Mouse (Mus musculus): ENCODE data around the gene Ccdc187. TPM values are rescaled to one million over a fixed set of nuclear protein-coding genes. Genes with fewer than 3 reads are reported as not detected.

Ccdc187 gene
- total and polyA plus RNA-seq, 3 experiments, result not detected

GRCm38 (mm10) chr2:26300161-26300807, 5.9 kb upstream of the Ccdc187 start:
- TF ChIP-seq PAX5 (IDR thresholded peaks at IDR 0.05; ENCODE audit: low read length) (no peak), ZC3H11A (IDR thresholded peaks at IDR 0.05; ENCODE audit: low read depth, low read length) (no peak), E2F4 (IDR thresholded peaks at IDR 0.05; ENCODE audit: insufficient replicate concordance, low read depth, low read length) (no peak), ETS1 (conservative IDR thresholded peaks at IDR 0.05; ENCODE audit: low read depth, low read length) (no peak), MAX (IDR thresholded peaks at IDR 0.05; ENCODE audit: low read length) (no peak), POLR2AphosphoS2 (IDR thresholded peaks at IDR 0.05; ENCODE audit: low read depth, low read length) (no peak), IRF4 (IDR thresholded peaks at IDR 0.05; ENCODE audit: low read depth, low read length) (no peak), JUND (conservative IDR thresholded peaks at IDR 0.05; ENCODE audit: low read depth, low read length) (no peak), JUN (IDR thresholded peaks at IDR 0.05; ENCODE audit: insufficient read depth, low read depth, low read length) (no peak), KAT2A (IDR thresholded peaks at IDR 0.05; ENCODE audit: insufficient replicate concordance, low read length) (no peak), NRF1 (IDR thresholded peaks at IDR 0.05; ENCODE audit: low read depth, low read length) (no peak), CHD1 (IDR thresholded peaks at IDR 0.05; ENCODE audit: low read depth, low read length) (no peak)
- H3K4me2 ChIP-seq (ENCODE audit: insufficient read depth, low read depth, poor library complexity, severe bottlenecking), result no peak overlapping the region
- dilution Hi-C loops (cut with MboI; ENCODE audit: extremely low pct_ligation_motif_present, extremely low pct_unique_long_range_greater_than_20kb, low sequenced_read_pairs) (no loop called here), in situ Hi-C loops (cut with MboI; ENCODE audit: low pct_ligation_motif_present, low pct_unique_long_range_greater_than_20kb, low sequenced_read_pairs) (no loop called here)
- no peak overlapping the region for H3K4me3 ChIP-seq (replicated peaks in 1 of 3; ENCODE audit: low read depth in 2 of 3, low read length in 2 of 3, poor library complexity in 1 of 3)
- DNase-seq (ENCODE audit: extremely low read depth), result no peak
- H3K9ac ChIP-seq (ENCODE audit: insufficient read depth, low read depth), result no peak overlapping the region
- no peaks in the 10 kb centered on the region for H3K36me3 ChIP-seq (replicated peaks in 1 of 2; ENCODE audit: control insufficient read depth in 1 of 2, insufficient read depth in 1 of 2, low read length in 1 of 2)
- peaks cover 79% of the 10 kb centered on the region for H3K27me3 ChIP-seq (replicated peaks)
- H3K4me1 ChIP-seq (ENCODE audit: control insufficient read depth in 1 of 2, insufficient read depth in 2 of 2), result no peaks in the 10 kb centered on the region
- peaks cover 22% of the 10 kb centered on the region for H3K9me3 ChIP-seq (replicated peaks; ENCODE audit: low read length)
- H3K27ac ChIP-seq (ENCODE audit: insufficient read depth, low read depth), result no peak overlapping the region
- H3K79me2 ChIP-seq (replicated peaks; ENCODE audit: control insufficient read depth, extremely low read depth, insufficient read depth, poor library complexity, severe bottlenecking), result no peaks in the 10 kb centered on the region

- Histone ChIP-seq H3K9ac (ENCODE audit: insufficient read depth, low read depth) (no peak overlapping the region), H3K4me2 (ENCODE audit: insufficient read depth, low read depth, poor library complexity, severe bottlenecking) (no peak overlapping the region), H3K36me3 (replicated peaks in 1 of 2; ENCODE audit: control insufficient read depth in 1 of 2, insufficient read depth in 1 of 2, low read length in 1 of 2) (no peaks in the 10 kb centered on the region), H3K27ac (ENCODE audit: insufficient read depth, low read depth) (no peak overlapping the region), H3K4me1 (ENCODE audit: control insufficient read depth in 1 of 2, insufficient read depth in 2 of 2) (no peaks in the 10 kb centered on the region), H3K79me2 (replicated peaks; ENCODE audit: control insufficient read depth, extremely low read depth, insufficient read depth, poor library complexity, severe bottlenecking) (no peaks in the 10 kb centered on the region), H3K4me3 (replicated peaks in 1 of 3; ENCODE audit: low read depth in 2 of 3, low read length in 2 of 3, poor library complexity in 1 of 3) (no peak overlapping the region), H3K27me3 (replicated peaks) (peaks cover 84% of the 10 kb centered on the region), H3K9me3 (replicated peaks; ENCODE audit: low read length) (peaks cover 17% of the 10 kb centered on the region)
- in situ Hi-C loops (cut with MboI; ENCODE audit: low pct_ligation_motif_present, low pct_unique_long_range_greater_than_20kb, low sequenced_read_pairs) (loop anchor here (25.0 kb wide), 1 partner anchor 262 kb away; no protein-coding TSS in a partner anchor), dilution Hi-C loops (cut with MboI; ENCODE audit: extremely low pct_ligation_motif_present, extremely low pct_unique_long_range_greater_than_20kb, low sequenced_read_pairs) (no loop called here)
- no peak for TF ChIP-seq CHD1 (IDR thresholded peaks at IDR 0.05; ENCODE audit: low read depth, low read length)
- no peak for TF ChIP-seq BHLHE40 (IDR thresholded peaks at IDR 0.05; ENCODE audit: low read depth, low read length)
- TF ChIP-seq MEF2A (IDR thresholded peaks at IDR 0.05; ENCODE audit: borderline replicate concordance, low read depth, low read length), result no peak
- no peak for TF ChIP-seq JUND (conservative IDR thresholded peaks at IDR 0.05; ENCODE audit: low read depth, low read length)
- no peak for TF ChIP-seq POLR2A (IDR thresholded peaks at IDR 0.05; ENCODE audit: low read depth, low read length)
- no peak for TF ChIP-seq UBTF (IDR thresholded peaks at IDR 0.05; ENCODE audit: low read depth, low read length)
- TF ChIP-seq TBP (conservative IDR thresholded peaks at IDR 0.05; ENCODE audit: low read depth, low read length), result no peak
- no peak for TF ChIP-seq ZNF384 (IDR thresholded peaks at IDR 0.05; ENCODE audit: low read depth, low read length)
- TF ChIP-seq SMC3 (IDR thresholded peaks at IDR 0.05; ENCODE audit: low read depth, low read length), result no peak
- no peak for TF ChIP-seq CTCF (conservative IDR thresholded peaks at IDR 0.05 in 1 of 2, IDR thresholded peaks at IDR 0.05 in 1 of 2; ENCODE audit: low read depth in 2 of 2, low read length in 2 of 2)
- no peak for TF ChIP-seq HCFC1 (IDR thresholded peaks at IDR 0.05; ENCODE audit: low read depth, low read length)
- no peak for TF ChIP-seq RCOR1 (conservative IDR thresholded peaks at IDR 0.05; ENCODE audit: low read depth, low read length)
- no peak for TF ChIP-seq ETS1 (conservative IDR thresholded peaks at IDR 0.05; ENCODE audit: low read depth, low read length)
- no peak for TF ChIP-seq ZC3H11A (IDR thresholded peaks at IDR 0.05; ENCODE audit: low read depth, low read length)
- no peak for TF ChIP-seq GABPA (IDR thresholded peaks at IDR 0.05; ENCODE audit: insufficient replicate concordance, low read depth, low read length)
- DNase-seq (ENCODE audit: extremely low read depth), result no peak
Observed at GRCm38 (mm10) chr2:26299336-26299735, 5.0 kb upstream of the Ccdc187 start.

All from CH12.LX (cell line).